Mouse (Mus musculus): ENCODE data around the gene 1700029H14Rik.

DNA sequence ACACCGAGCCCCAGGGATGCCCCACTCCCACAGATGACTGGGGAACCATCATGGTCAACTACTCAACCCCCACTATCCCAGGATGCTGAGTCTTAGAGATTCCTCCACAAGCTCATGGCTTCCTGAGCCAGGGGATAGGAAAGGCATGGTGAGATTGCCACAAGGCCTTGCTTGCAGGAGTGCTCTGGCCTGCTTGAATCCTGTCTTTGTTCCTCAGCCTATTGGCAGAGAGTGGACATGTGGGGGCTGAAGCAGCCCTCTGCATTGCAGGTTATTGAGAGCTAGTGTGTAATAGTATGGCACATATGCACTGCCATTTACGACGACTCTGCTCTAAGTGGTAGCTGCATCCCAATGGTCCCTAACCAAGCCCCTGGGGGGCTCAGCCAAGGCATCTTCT, 31.9 kb downstream of the 1700029H14Rik start:
- TF ChIP-seq POLR2A (IDR thresholded peaks at IDR 0.05; ENCODE audit: borderline replicate concordance, low read depth, low read length) (no peak), CTCF (IDR thresholded peaks at IDR 0.05; ENCODE audit: low read depth, low read length) (no peak)
